Mouse (Mus musculus): ENCODE measurements around the gene Mlf1. TPM values are rescaled to one million over a fixed set of nuclear protein-coding genes. Genes with fewer than 3 reads are reported as not detected.

The Mlf1 gene
- polyA plus RNA-seq, 1 experiment from 2014 or later: 59.7 TPM

- Histone ChIP-seq H3K9ac (no peak overlapping the region), H3K36me3 (no peaks in the 10 kb centered on the region), H3K4me3 (replicated peaks) (no peak overlapping the region), H3K9me3 (replicated peaks) (no peaks in the 10 kb centered on the region), H3K4me1 (no peaks in the 10 kb centered on the region), H3K27me3 (peaks cover 4% of the 10 kb centered on the region; the same call in 1 of the 2 replicates), H3K4me2 (replicated peaks) (no peak overlapping the region), H3K27ac (replicated peaks) (no peak overlapping the region)
- 78% methylated on average over 6 of the region's 6 CpGs for WGBS
- ATAC-seq (ENCODE audit: insufficient number of reproducible peaks, low FRiP score, low TSS enrichment, low read depth): no peak
Measured at GRCm38 (mm10) chr3:67367481-67367880, 6.4 kb upstream of the Mlf1 start.

DNA sequence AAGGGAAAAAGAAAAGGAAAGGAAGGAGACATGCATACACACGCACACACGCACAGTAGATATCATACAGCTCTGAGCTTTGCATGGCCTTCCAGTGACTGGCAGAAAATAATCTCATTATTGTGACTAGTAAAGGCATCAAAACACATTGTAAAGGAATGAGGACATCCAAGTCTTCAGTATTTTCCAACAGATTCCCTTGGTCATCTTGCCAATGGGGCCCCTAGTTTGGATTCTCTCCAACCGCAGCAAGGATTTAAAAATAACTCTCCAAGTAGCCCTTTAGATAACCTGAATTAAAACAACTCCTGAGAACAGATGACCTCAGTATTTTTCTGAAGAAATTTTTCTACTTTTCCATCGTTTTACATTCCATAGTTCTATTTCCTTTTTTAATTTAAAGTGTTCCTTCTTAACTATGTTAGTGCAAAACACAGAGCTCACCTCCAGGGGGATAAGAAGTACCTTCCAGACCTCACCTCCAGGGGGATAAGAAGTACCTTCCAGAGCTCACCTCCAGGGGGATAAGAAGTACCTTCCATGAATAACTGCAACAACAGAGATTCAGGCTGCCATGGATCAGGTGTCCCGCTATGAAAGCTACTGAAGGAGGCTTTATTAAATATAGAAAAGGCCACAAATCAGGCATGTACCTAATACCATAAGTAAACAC lies 4.4 kb upstream of the Mlf1 start:
- Histone ChIP-seq H3K36me3 (no peaks in the 10 kb centered on the region), H3K4me3 (replicated peaks) (no peak overlapping the region), H3K4me2 (replicated peaks) (no peak overlapping the region), H3K27ac (replicated peaks) (no peak overlapping the region), H3K9me3 (replicated peaks) (no peaks in the 10 kb centered on the region), H3K27me3 (peaks cover 11% of the 10 kb centered on the region; the same call in 1 of the 2 replicates), H3K4me1 (peaks cover 3% of the 10 kb centered on the region; the same call in 1 of the 2 replicates), H3K9ac (no peak overlapping the region)
- ATAC-seq (ENCODE audit: insufficient number of reproducible peaks, low FRiP score, low TSS enrichment, low read depth): no peak
- 83% methylated on average over 5 of the region's 5 CpGs for WGBS

GRCm38 (mm10) chr3:67372194-67372593 lies 1.7 kb upstream of the Mlf1 start:
- Histone ChIP-seq H3K4me1 (peaks cover 4% of the 10 kb centered on the region; the same call in 1 of the 2 replicates), H3K9me3 (replicated peaks) (no peaks in the 10 kb centered on the region), H3K4me3 (replicated peaks) (no peak overlapping the region), H3K27ac (replicated peaks) (no peak overlapping the region), H3K27me3 (peaks cover 11% of the 10 kb centered on the region; the same call in 1 of the 2 replicates), H3K36me3 (no peaks in the 10 kb centered on the region), H3K9ac (no peak overlapping the region), H3K4me2 (replicated peaks) (no peak overlapping the region)
- WGBS: 65% methylated on average over 4 of the region's 4 CpGs
- no peak for ATAC-seq (ENCODE audit: insufficient number of reproducible peaks, low FRiP score, low TSS enrichment, low read depth)

- Histone ChIP-seq H3K9me3 (replicated peaks) (no peaks in the 10 kb centered on the region), H3K4me2 (replicated peaks) (no peak overlapping the region), H3K27me3 (peaks cover 11% of the 10 kb centered on the region; the same call in 1 of the 2 replicates), H3K36me3 (no peaks in the 10 kb centered on the region), H3K9ac (no peak overlapping the region), H3K4me3 (replicated peaks) (no peak overlapping the region), H3K4me1 (peaks cover 4% of the 10 kb centered on the region; the same call in 1 of the 2 replicates), H3K27ac (replicated peaks) (no peak overlapping the region)
- 43% methylated on average over 5 of the region's 5 CpGs for whole genome bisulfite sequencing
- ATAC-seq (ENCODE audit: insufficient number of reproducible peaks, low FRiP score, low TSS enrichment, low read depth): no peak
Measured at GRCm38 (mm10) chr3:67372781-67373180, 1.1 kb upstream of the Mlf1 start.

DNA sequence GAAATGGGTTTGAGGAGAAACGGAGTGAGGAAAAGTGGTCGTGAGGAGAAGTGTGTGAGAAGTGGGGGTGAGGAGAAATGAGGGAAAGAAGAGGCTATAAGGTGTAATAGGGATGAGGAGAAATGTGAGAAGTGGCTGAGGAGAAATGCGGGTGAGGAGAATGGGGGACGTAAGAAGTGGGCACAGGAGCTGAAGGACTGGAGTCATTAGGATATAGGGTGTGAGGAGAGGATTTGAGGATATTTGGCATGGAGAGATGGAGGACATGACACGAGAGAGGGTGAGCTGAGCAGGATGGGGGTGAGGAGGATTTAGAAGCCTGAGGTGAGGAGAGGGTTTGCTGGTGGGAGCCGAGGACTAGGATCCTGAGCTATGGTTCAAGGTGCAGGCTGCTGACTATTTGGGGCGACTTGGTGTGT lies 472 bp downstream of the Mlf1 start:
- 25% methylated on average over 7 of the region's 7 CpGs for WGBS
- no peak for ATAC-seq (ENCODE audit: insufficient number of reproducible peaks, low FRiP score, low TSS enrichment, low read depth)
- Histone ChIP-seq H3K27ac (replicated peaks) (no peak overlapping the region), H3K9ac (peak overlapping the region; percentile 47; the same call in 1 of the 2 replicates), H3K4me1 (peaks cover 4% of the 10 kb centered on the region; the same call in 1 of the 2 replicates), H3K4me3 (replicated peaks) (peak overlapping the region; percentile 55), H3K36me3 (no peaks in the 10 kb centered on the region), H3K4me2 (replicated peaks) (peak overlapping the region; percentile 84), H3K27me3 (peaks cover 11% of the 10 kb centered on the region; the same call in 1 of the 2 replicates), H3K9me3 (replicated peaks) (no peaks in the 10 kb centered on the region)

- WGBS: 44% methylated on average over 3 of the region's 3 CpGs
- Histone ChIP-seq H3K4me2 (replicated peaks) (peak within 1 kb of the TSS; percentile 84), H3K9ac (peak within 1 kb of the TSS; percentile 47; the same call in 1 of the 2 replicates), H3K4me1 (peaks cover 4% of the 10 kb centered on the region; the same call in 1 of the 2 replicates), H3K36me3 (no peaks in the 10 kb centered on the region), H3K27ac (replicated peaks) (no peak within 1 kb of the TSS), H3K27me3 (peaks cover 11% of the 10 kb centered on the region; the same call in 1 of the 2 replicates), H3K4me3 (replicated peaks) (peak within 1 kb of the TSS; percentile 55), H3K9me3 (replicated peaks) (no peaks in the 10 kb centered on the region)
- no peak for ATAC-seq (ENCODE audit: insufficient number of reproducible peaks, low FRiP score, low TSS enrichment, low read depth)
Measured at GRCm38 (mm10) chr3:67375063-67375462, 1.2 kb downstream of the Mlf1 start, which contains the start of gene Gm17402. TSS of gene Gm17402 (minus strand) at chr3:67375163.

- H3K4me2 ChIP-seq (replicated peaks): no peak overlapping the region
- no peak overlapping the region for H3K27ac ChIP-seq (replicated peaks)
- no peaks in the 10 kb centered on the region for H3K36me3 ChIP-seq
- no peak for ATAC-seq (ENCODE audit: insufficient number of reproducible peaks, low FRiP score, low TSS enrichment, low read depth)
- H3K9ac ChIP-seq: no peak overlapping the region
- H3K4me3 ChIP-seq (replicated peaks): no peak overlapping the region
- 0 out of 2 replicates have a peak, but pooled peaks cover under 1% of the 10 kb centered on the region for H3K27me3 ChIP-seq
- no peaks in the 10 kb centered on the region for H3K9me3 ChIP-seq (replicated peaks)
- H3K4me1 ChIP-seq: peaks cover 4% of the 10 kb centered on the region; the same call in 1 of the 2 replicates
Measured at GRCm38 (mm10) chr3:67378215-67378614, 4.3 kb downstream of the Mlf1 start.

DNA sequence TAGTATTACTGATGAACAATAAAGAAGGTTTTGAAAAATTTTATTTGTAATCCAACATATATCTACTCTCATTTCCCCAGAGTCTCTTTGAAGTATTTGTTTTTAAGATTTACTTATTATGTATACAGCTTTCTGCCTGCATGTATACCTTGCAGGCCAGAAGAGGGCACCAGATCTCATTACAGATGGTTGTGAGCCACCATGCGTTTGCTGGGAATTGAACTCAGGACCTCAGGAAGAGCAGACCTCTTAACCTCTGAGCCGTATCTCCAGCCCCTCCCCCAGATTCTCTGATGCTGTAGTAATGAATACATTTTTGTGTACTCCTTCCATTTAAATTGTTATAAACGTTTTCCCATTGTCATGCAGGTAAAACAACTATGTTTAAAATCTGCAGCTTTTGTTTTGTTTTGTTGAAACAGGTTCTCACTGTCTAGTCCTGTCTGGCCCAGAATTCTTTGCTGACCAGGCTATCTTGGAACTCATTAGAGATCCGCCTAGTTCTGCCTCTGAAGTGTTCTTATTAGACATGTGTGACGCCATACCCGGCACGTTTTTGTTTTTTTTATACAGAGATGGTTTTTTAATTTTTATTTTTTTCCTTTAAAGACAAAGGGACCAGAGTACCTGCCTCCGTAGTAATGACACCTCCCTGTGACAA lies 55.6 kb downstream of the Mlf1 start:
- Histone ChIP-seq H3K4me3 (replicated peaks) (peak overlapping the region; percentile 83), H3K9me3 (replicated peaks) (0 out of 2 replicates have a peak, but pooled peaks cover 8% of the 10 kb centered on the region), H3K27me3 (no peaks in the 10 kb centered on the region), H3K9ac (no peak overlapping the region), H3K4me2 (replicated peaks) (peak overlapping the region; percentile 71; the same call in 1 of the 2 replicates), H3K36me3 (peaks cover 29% of the 10 kb centered on the region), H3K27ac (replicated peaks) (no peak overlapping the region), H3K4me1 (peaks cover 9% of the 10 kb centered on the region)
- WGBS: 32% methylated on average over 8 of the region's 8 CpGs
- peak; percentile 64 for ATAC-seq (ENCODE audit: insufficient number of reproducible peaks, low FRiP score, low TSS enrichment, low read depth)

- under 1% methylated on average over 24 of the region's 24 CpGs for WGBS
- Histone ChIP-seq H3K9ac (peak within 1 kb of the TSS; percentile 81), H3K36me3 (peaks cover 32% of the 10 kb centered on the region), H3K27me3 (no peaks in the 10 kb centered on the region), H3K9me3 (replicated peaks) (0 out of 2 replicates have a peak, but pooled peaks cover 8% of the 10 kb centered on the region), H3K4me2 (replicated peaks) (peak within 1 kb of the TSS; percentile 71), H3K4me3 (replicated peaks) (peak within 1 kb of the TSS; percentile 83), H3K4me1 (peaks cover 9% of the 10 kb centered on the region), H3K27ac (replicated peaks) (no peak within 1 kb of the TSS)
- peak; percentile 90 for ATAC-seq (ENCODE audit: insufficient number of reproducible peaks, low FRiP score, low TSS enrichment, low read depth)
Measured at GRCm38 (mm10) chr3:67429999-67430380, 56.1 kb downstream of the Mlf1 start, which contains the start of gene Gfm1. TSS of gene Gfm1 (plus strand) at chr3:67430096.

DNA sequence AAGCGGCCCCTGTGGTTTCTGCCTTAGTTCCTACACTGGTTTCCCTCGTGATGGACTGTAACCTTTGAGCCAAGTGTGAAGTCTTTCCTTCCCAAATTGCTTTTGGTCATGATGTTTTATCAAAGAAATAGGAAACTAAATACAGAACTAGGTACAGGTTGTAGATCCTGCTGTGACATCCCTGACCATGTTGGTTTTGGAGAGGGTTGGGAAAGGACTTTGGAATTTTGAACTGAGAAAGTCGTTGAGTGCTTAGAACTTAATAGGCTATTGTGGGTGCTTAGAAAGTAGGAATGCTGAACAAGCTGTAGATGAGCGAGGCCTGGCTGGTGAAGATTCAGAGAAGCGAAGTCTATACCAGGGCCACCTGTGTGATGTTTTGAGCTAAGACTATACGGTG lies 60.1 kb downstream of the Mlf1 start:
- Histone ChIP-seq H3K4me3 (replicated peaks) (no peak overlapping the region), H3K4me1 (peaks cover 9% of the 10 kb centered on the region), H3K36me3 (peaks cover 62% of the 10 kb centered on the region), H3K4me2 (replicated peaks) (no peak overlapping the region), H3K9ac (no peak overlapping the region), H3K9me3 (replicated peaks) (no peaks in the 10 kb centered on the region), H3K27me3 (no peaks in the 10 kb centered on the region), H3K27ac (replicated peaks) (no peak overlapping the region)
- WGBS: 95% methylated on average over 6 of the region's 6 CpGs
- ATAC-seq (ENCODE audit: insufficient number of reproducible peaks, low FRiP score, low TSS enrichment, low read depth): no peak

- Histone ChIP-seq H3K4me2 (replicated peaks) (no peak overlapping the region), H3K4me1 (no peaks in the 10 kb centered on the region), H3K27ac (replicated peaks) (no peak overlapping the region), H3K4me3 (replicated peaks) (no peak overlapping the region), H3K9me3 (replicated peaks) (no peaks in the 10 kb centered on the region), H3K36me3 (peaks cover 64% of the 10 kb centered on the region), H3K27me3 (no peaks in the 10 kb centered on the region), H3K9ac (no peak overlapping the region)
- 100% methylated on average over 2 of the region's 2 CpGs for WGBS
- ATAC-seq (ENCODE audit: insufficient number of reproducible peaks, low FRiP score, low TSS enrichment, low read depth): no peak
Measured at GRCm38 (mm10) chr3:67447143-67447542, 73.2 kb downstream of the Mlf1 start.
